Mouse (Mus musculus) kidney, adult 2 months (tissue): ENCODE measurements around the gene Selenom. TPM values are rescaled to one million over a fixed set of nuclear protein-coding genes. Genes with fewer than 3 reads are reported as not detected.
A peak's percentile ranks its signal among the peaks of the same experiment; 100 is the strongest.

ENCODE experiments used
- DNase-seq: peaks from one replicate; pipeline ENCODE4 v3.0.0; 2021
- H3K27ac ChIP-seq: fragments of 200-500 bp; 2 replicates; pipeline ENCODE4 v1.5.1; 2012; ENCODE audit warnings: low read depth, low read length, control low read depth, inconsistent platforms; ENCODE audit not compliant: insufficient read depth
- H3K27me3 ChIP-seq: fragments of 200-500 bp; replicated peaks from 2 replicates; pipeline ENCODE4 v1.6.1; 2012; ENCODE audit warnings: mild to moderate bottlenecking, moderate library complexity, low read length, inconsistent platforms; ENCODE audit not compliant: control insufficient read depth, insufficient read depth
- H3K36me3 ChIP-seq: fragments of 200-500 bp; 2 replicates; pipeline ENCODE4 v1.6.1; 2012; ENCODE audit warnings: mild to moderate bottlenecking, moderate library complexity, low read length, inconsistent platforms; ENCODE audit not compliant: control insufficient read depth, insufficient read depth
- H3K4me1 ChIP-seq: fragments of 200-500 bp; 2 replicates; pipeline ENCODE4 v1.6.1; 2011; ENCODE audit warnings: low read length; ENCODE audit not compliant: control insufficient read depth, insufficient read depth
- H3K4me3 ChIP-seq: fragments of 200-500 bp; 2 replicates; pipeline ENCODE4 v1.5.1; 2011; ENCODE audit warnings: mild to moderate bottlenecking, low read depth, low read length, control low read depth; ENCODE audit not compliant: insufficient read depth
- CTCF ChIP-seq: fragments of 200-500 bp; conservative IDR thresholded peaks from 2 replicates; pipeline ENCODE4 v1.5.1; 2011; ENCODE audit warnings: low read depth, mild to moderate bottlenecking, control low read depth, low read length, moderate library complexity, mixed read lengths; ENCODE audit not compliant: insufficient read depth, insufficient read length
- POLR2A ChIP-seq: fragments of 200-500 bp; IDR thresholded peaks from one replicate; pipeline ENCODE4 v1.6.1; 2011; ENCODE audit warnings: low read depth, low read length, control low read depth
- WGBS: fragments of 180-500 bp; shearing (Covaris S2); methylation state at CpG from one replicate; pipeline ENCODE4 v1.1.7; 2018; 5-methylcytosine and 5-hydroxymethylcytosine counted together
- polyA plus RNA-seq: library from polyadenylated mRNA; depleted of rRNA; stranded (reverse); fragments of >200 nt; gene quantifications from 2 replicates; pipeline ENCODE4 v1.2.3, GENCODE M21; 2012

The Selenom gene
- polyA plus RNA-seq, 1 experiment = 136 TPM

GRCm38 (mm10) chr11:3537711-3538110, 23.2 kb downstream of the Selenom start:
- no peak for TF ChIP-seq CTCF
- no peak for TF ChIP-seq POLR2A
- 16% methylated on average over 3 of the region's 3 CpGs for WGBS
- Histone ChIP-seq H3K4me1 (peaks cover 12% of the 10 kb centered on the region; the same call in 1 of the 2 replicates), H3K36me3 (no peaks in the 10 kb centered on the region), H3K4me3 (peak overlapping the region; percentile 79), H3K27ac (peak overlapping the region; percentile 92), H3K27me3 (no peaks in the 10 kb centered on the region)
- DNase-seq = peak; percentile 31

GRCm38 (mm10) chr11:3538341-3538740, 23.9 kb downstream of the Selenom start:
- Histone ChIP-seq H3K4me1 (peaks cover 12% of the 10 kb centered on the region; the same call in 1 of the 2 replicates), H3K36me3 (no peaks in the 10 kb centered on the region), H3K27ac (peak overlapping the region; percentile 92), H3K4me3 (peak overlapping the region; percentile 79), H3K27me3 (no peaks in the 10 kb centered on the region)
- 16% methylated on average over 4 of the region's 4 CpGs for WGBS
- no peak for TF ChIP-seq CTCF
- no peak for TF ChIP-seq POLR2A
- DNase-seq = no peak

- WGBS = 5% methylated on average over 33 of the region's 33 CpGs
- TF ChIP-seq POLR2A (peak; percentile 98), CTCF (0 out of 2 replicates have a peak, but pooled peaks have one; percentile 7)
Observed at GRCm38 (mm10) chr11:3539111-3539825, 24.8 kb downstream of the Selenom start.

GRCm38 (mm10) chr11:3539826-3540196, 25.3 kb downstream of the Selenom start:
- Histone ChIP-seq H3K27me3 (no peaks in the 10 kb centered on the region), H3K4me1 (peaks cover 12% of the 10 kb centered on the region; the same call in 1 of the 2 replicates), H3K27ac (peak overlapping the region; percentile 53; the same call in 1 of the 2 replicates), H3K4me3 (peak overlapping the region; percentile 53; the same call in 1 of the 2 replicates), H3K36me3 (no peaks in the 10 kb centered on the region)
- DNase-seq = no peak
- TF ChIP-seq POLR2A = no peak
- TF ChIP-seq CTCF = 0 out of 2 replicates have a peak, but pooled peaks have one; percentile 9
- 72% methylated on average over 4 of the region's 4 CpGs for WGBS

More at GRCm38 (mm10) chr11:3539111-3539825, 24.8 kb downstream of the Selenom start:
- peak; percentile 99 for DNase-seq
- no peaks in the 10 kb centered on the region for H3K36me3 ChIP-seq
- no peaks in the 10 kb centered on the region for H3K27me3 ChIP-seq
- peak overlapping the region; percentile 79 for H3K4me3 ChIP-seq
- peak overlapping the region; percentile 92 for H3K27ac ChIP-seq
- peaks cover 12% of the 10 kb centered on the region; the same call in 1 of the 2 replicates for H3K4me1 ChIP-seq

GRCm38 (mm10) chr11:3540451-3541085, 26.1 kb downstream of the Selenom start, which contains the start of gene Smtn:
TSS of gene Smtn (minus strand) at chr11:3540612.
- TF ChIP-seq CTCF (no peak), POLR2A (no peak)
- Histone ChIP-seq H3K4me1 (peaks cover 12% of the 10 kb centered on the region; the same call in 1 of the 2 replicates), H3K36me3 (no peaks in the 10 kb centered on the region), H3K27ac (peak within 1 kb of the TSS; percentile 53), H3K4me3 (peak within 1 kb of the TSS; percentile 53), H3K27me3 (no peaks in the 10 kb centered on the region)
- 91% methylated on average over 23 of the region's 23 CpGs for WGBS
- no peak for DNase-seq

GRCm38 (mm10) chr11:3541932-3542331, 27.4 kb downstream of the Selenom start:
- Histone ChIP-seq H3K4me3 (no peak overlapping the region), H3K4me1 (peaks cover 5% of the 10 kb centered on the region; the same call in 1 of the 2 replicates), H3K27me3 (no peaks in the 10 kb centered on the region), H3K27ac (no peak overlapping the region), H3K36me3 (no peaks in the 10 kb centered on the region)
- no peak for DNase-seq
- 71% methylated on average over 3 of the region's 3 CpGs for WGBS
- TF ChIP-seq POLR2A (no peak), CTCF (no peak)

GRCm38 (mm10) chr11:3543001-3543400, 28.5 kb downstream of the Selenom start:
- H3K36me3 ChIP-seq = no peaks in the 10 kb centered on the region
- 54% methylated on average over 5 of the region's 5 CpGs for WGBS
- H3K27ac ChIP-seq = no peak overlapping the region
- H3K27me3 ChIP-seq = no peaks in the 10 kb centered on the region
- H3K4me1 ChIP-seq = no peaks in the 10 kb centered on the region; the same call in 1 of the 2 replicates
- TF ChIP-seq POLR2A (no peak), CTCF (no peak)
- no peak for DNase-seq
- no peak overlapping the region for H3K4me3 ChIP-seq
